Mouse (Mus musculus) olfactory bulb, adult 2 months (tissue): Measurements from ENCODE around the gene Rpl38.

Experiments
- CTCF ChIP-seq: fragments of 200-500 bp; IDR thresholded peaks from 2 replicates; pipeline ENCODE4 v1.5.1; 2012; ENCODE audit warnings: low read depth, mild to moderate bottlenecking, low read length, moderate library complexity; ENCODE audit not compliant: insufficient read depth
- POLR2A ChIP-seq: fragments of 200-500 bp; IDR thresholded peaks from 2 replicates; pipeline ENCODE4 v1.6.1; 2012; ENCODE audit warnings: mild to moderate bottlenecking, low read depth, low read length, moderate library complexity; ENCODE audit not compliant: insufficient read depth

DNA sequence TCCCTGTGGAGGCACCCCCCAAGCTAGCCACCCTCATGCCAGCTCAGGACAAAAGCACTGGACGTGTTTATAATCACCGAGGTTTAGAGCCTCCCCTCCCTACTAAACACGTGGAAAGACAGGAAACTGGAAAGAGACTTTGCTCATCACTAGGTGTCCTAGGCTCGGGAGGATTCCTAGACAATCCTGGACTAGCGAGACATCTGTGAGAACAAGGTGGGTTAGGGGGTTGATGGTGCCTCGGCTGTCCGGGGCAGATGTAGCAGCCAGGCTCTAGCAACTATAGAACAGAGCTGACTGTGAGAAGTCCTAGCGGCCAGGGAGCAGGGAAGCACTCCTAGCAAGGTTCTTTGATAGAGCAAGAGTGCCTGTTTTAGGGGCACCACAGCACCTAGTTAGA, 5.9 kb downstream of the Rpl38 start:
- TF ChIP-seq CTCF, result no peak
- no peak for TF ChIP-seq POLR2A
